Comparison of ENCODE assay signal across 20 mouse cellular contexts in the genomic region with DNA sequence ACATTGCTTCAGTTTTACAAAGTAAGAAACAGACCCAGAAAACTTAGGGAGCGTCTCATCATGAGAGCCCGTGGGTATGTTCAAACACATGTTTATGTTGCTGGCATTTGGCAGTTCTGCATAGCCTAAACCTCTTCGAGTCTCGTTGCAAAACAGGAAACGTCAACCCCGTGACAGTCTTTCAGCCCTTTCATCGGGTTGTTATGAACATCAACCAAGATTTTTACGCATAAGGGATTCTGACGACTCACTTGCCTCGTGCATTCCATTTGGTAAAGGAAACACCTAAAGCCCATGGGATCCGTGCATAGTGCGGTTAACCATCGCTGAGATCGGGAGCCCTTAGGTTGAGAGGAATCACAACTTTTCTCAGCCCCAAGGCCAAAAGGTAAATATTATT.
"Had no signal": no experiment of that assay in that cellular context is flagged by ENCODE, and none has a peak within 500 bp of the region (broad histone marks: within the 10 kb centered on the region; RNA-seq: fewer than 3 reads in every experiment).

No protein-coding gene starts in this region.

- H3K4me3 ChIP-seq: lung, embryonic 15.5 days; megakaryocyte, embryonic 14.5 days; midbrain, embryonic 13.5 days; midbrain, embryonic 15.5 days; myocyte; neural tube, embryonic 13.5 days; neural tube, embryonic 15.5 days had no signal

- H3K27ac ChIP-seq: lung, embryonic 15.5 days; macrophage; midbrain, embryonic 13.5 days; midbrain, embryonic 15.5 days; neural tube, embryonic 13.5 days; neural tube, embryonic 15.5 days had no signal

- ATAC-seq: liver, postnatal 0 days; lung, postnatal 0 days; midbrain, embryonic 13.5 days; midbrain, embryonic 15.5 days had no signal

- H3K36me3 ChIP-seq: lung, embryonic 15.5 days; midbrain, embryonic 13.5 days; midbrain, embryonic 15.5 days; neural tube, embryonic 13.5 days; neural tube, embryonic 15.5 days had no signal

- H3K4me2 ChIP-seq: lung, embryonic 15.5 days; midbrain, embryonic 11.5 days; midbrain, embryonic 13.5 days; midbrain, embryonic 15.5 days; neural tube, embryonic 13.5 days; neural tube, embryonic 15.5 days had no signal

- H3K9ac ChIP-seq: liver, postnatal 0 days; lung, embryonic 15.5 days; midbrain, embryonic 13.5 days; midbrain, embryonic 15.5 days; neural tube, embryonic 13.5 days; neural tube, embryonic 15.5 days had no signal

- H3K9me3 ChIP-seq: lung, embryonic 15.5 days; midbrain, embryonic 15.5 days; neural tube, embryonic 15.5 days had no signal

- H3K4me1 ChIP-seq: lung, embryonic 15.5 days; megakaryocyte, embryonic 14.5 days; midbrain, embryonic 13.5 days; midbrain, embryonic 15.5 days had no signal

- DNase-seq: liver, postnatal 0 days; lung, adult 2 months; lung, postnatal 14 days; lung, postnatal 36 days; right cerebral cortex, postnatal 25 days; right cerebral cortex, postnatal 4 days; spleen, adult 18-20 months; thymus, adult 18-20 months; thymus, postnatal 14 days; thymus, postnatal 36 days had no signal

- H3K27me3 ChIP-seq: lung, embryonic 15.5 days; megakaryocyte, embryonic 14.5 days; midbrain, embryonic 13.5 days; midbrain, embryonic 15.5 days; neural tube, embryonic 13.5 days; neural tube, embryonic 15.5 days had no signal
